Mouse (Mus musculus) heart, postnatal 14 days (tissue): ENCODE results near the gene Rmdn3. TPM values are rescaled to one million over a fixed set of nuclear protein-coding genes. Genes with fewer than 3 reads are reported as not detected.
A peak's percentile ranks its signal among the peaks of the same experiment; 100 is the strongest.

ENCODE experiments used
- DNase-seq, 2 experiments: peaks; one replicate each; pipeline ENCODE4 v3.0.0; 2021 to 2022
- intact Hi-C: fragments of 180-260 bp; cut with DNase I; formaldehyde crosslinking; loops from one replicate; pipeline ENCODE4 v1.15.1; 2025
- total RNA-seq, 2 experiments: library from RNA; stranded (reverse); gene quantifications; 2 replicates each; pipeline ENCODE4 v1.2.3; 2021

Gene Rmdn3
- total RNA-seq, 2 experiments from 2014 or later: 18.6 to 20.9 TPM

GRCm38 (mm10) chr2:119171574-119171973, 14.7 kb upstream of the Rmdn3 start:
- peak in 1 of 2 experiments; percentile 49 for DNase-seq
- intact Hi-C loops: no loop called here

- DNase-seq: no peak
- intact Hi-C loops: no loop called here
Measured at GRCm38 (mm10) chr2:119170282-119170681, 13.4 kb upstream of the Rmdn3 start.

- DNase-seq: no peak
- intact Hi-C loops: no loop called here
Measured at GRCm38 (mm10) chr2:119167866-119168256, 11.0 kb upstream of the Rmdn3 start.

- peak; percentile 75 to 76 for DNase-seq
- intact Hi-C loops: no loop called here
Measured at GRCm38 (mm10) chr2:119166901-119167865, 10.3 kb upstream of the Rmdn3 start, which contains the start of gene Gchfr. TSS of gene Gchfr (plus strand) at chr2:119167773.

- intact Hi-C loops: no loop called here
- DNase-seq: no peak
Measured at GRCm38 (mm10) chr2:119165401-119165800, 8.6 kb upstream of the Rmdn3 start.

- intact Hi-C loops: no loop called here
- DNase-seq: no peak
Measured at GRCm38 (mm10) chr2:119163999-119164398, 7.2 kb upstream of the Rmdn3 start.

- intact Hi-C loops: no loop called here
- DNase-seq: no peak
Measured at GRCm38 (mm10) chr2:119163135-119163534, 6.3 kb upstream of the Rmdn3 start.

- DNase-seq: peak in 1 of 2 experiments; percentile 36
- intact Hi-C loops: no loop called here
Measured at GRCm38 (mm10) chr2:119161247-119161646, 4.4 kb upstream of the Rmdn3 start.

GRCm38 (mm10) chr2:119157836-119158235, 1.0 kb upstream of the Rmdn3 start:
- DNase-seq: no peak
- intact Hi-C loops: loop anchor here (2.0 kb wide), 1 partner anchor 31 kb away; no protein-coding TSS in a partner anchor

GRCm38 (mm10) chr2:119156081-119156680, 653 bp downstream of the Rmdn3 start:
- intact Hi-C loops: loop anchor here (2.0 kb wide), 1 partner anchor 33 kb away; no protein-coding TSS in a partner anchor
- DNase-seq: no peak

GRCm38 (mm10) chr2:119155388-119155787, 1.4 kb downstream of the Rmdn3 start:
- DNase-seq: no peak
- intact Hi-C loops: no loop called here

GRCm38 (mm10) chr2:119154683-119155082, 2.2 kb downstream of the Rmdn3 start:
- intact Hi-C loops: no loop called here
- DNase-seq: no peak

- DNase-seq: no peak
- intact Hi-C loops: no loop called here
Measured at GRCm38 (mm10) chr2:119152255-119152654, 4.6 kb downstream of the Rmdn3 start.

- intact Hi-C loops: no loop called here
- DNase-seq: no peak
Measured at GRCm38 (mm10) chr2:119147775-119148174, 9.1 kb downstream of the Rmdn3 start.

- DNase-seq: peak; percentile 33 to 34
Measured at GRCm38 (mm10) chr2:119147160-119147678, 9.6 kb downstream of the Rmdn3 start.

GRCm38 (mm10) chr2:119146435-119146834, 10.4 kb downstream of the Rmdn3 start:
- DNase-seq: no peak
- intact Hi-C loops: no loop called here

More at GRCm38 (mm10) chr2:119147160-119147678, 9.6 kb downstream of the Rmdn3 start:
- intact Hi-C loops: no loop called here

GRCm38 (mm10) chr2:119145199-119145598, 11.6 kb downstream of the Rmdn3 start:
- intact Hi-C loops: loop anchor here (2.0 kb wide), 1 partner anchor 44 kb away; no protein-coding TSS in a partner anchor
- peak in 1 of 2 experiments; percentile 9 for DNase-seq

- intact Hi-C loops: no loop called here
- no peak for DNase-seq
Measured at GRCm38 (mm10) chr2:119136346-119136898, 20.4 kb downstream of the Rmdn3 start.

- no peak for DNase-seq
- intact Hi-C loops: no loop called here
Measured at GRCm38 (mm10) chr2:119113121-119113925, 43.5 kb downstream of the Rmdn3 start.
